Mouse (Mus musculus) hindbrain, embryonic 14.5 days (tissue): Measurements from ENCODE around the gene Agmat. TPM values are rescaled to one million over a fixed set of nuclear protein-coding genes. Genes with fewer than 3 reads are reported as not detected.
A peak's percentile ranks its signal among the peaks of the same experiment; 100 is the strongest.

Experiments used
- ATAC-seq: fragments of 200-750 bp; cut with Nextera tagmentation; 2 replicates; pipeline ENCODE4 v1.8.0; 2017; ENCODE audit warnings: moderate number of reproducible peaks, mild to moderate bottlenecking, moderate TSS enrichment, moderate library complexity; ENCODE audit not compliant: low FRiP score
- DNase-seq: peaks from one replicate; pipeline ENCODE4 v3.0.0-alpha.2; 2015; ENCODE audit warnings: low spot score
- H3K27ac ChIP-seq: fragments of 300-500 bp; sonication (generic); 2 replicates; pipeline ENCODE4 v1.5.1; 2014; ENCODE audit warnings: mild to moderate bottlenecking, moderate library complexity
- H3K27me3 ChIP-seq: fragments of 300-500 bp; sonication (generic); 2 replicates; pipeline ENCODE4 v1.6.1; 2014; ENCODE audit warnings: mild to moderate bottlenecking, low read length, mixed read lengths; ENCODE audit not compliant: control insufficient read depth, insufficient read depth
- H3K36me3 ChIP-seq: fragments of 300-500 bp; sonication (generic); replicated peaks from 2 replicates; pipeline ENCODE4 v1.6.1; 2014; ENCODE audit not compliant: control insufficient read depth, insufficient read depth
- H3K4me1 ChIP-seq: fragments of 300-500 bp; sonication (generic); replicated peaks from 2 replicates; pipeline ENCODE4 v1.6.1; 2014; ENCODE audit warnings: antibody characterized with exemption, low read length, mixed read lengths; ENCODE audit not compliant: control insufficient read depth, insufficient read depth
- H3K4me2 ChIP-seq: fragments of 300-500 bp; sonication (generic); replicated peaks from 2 replicates; pipeline ENCODE4 v1.6.1; 2014; ENCODE audit warnings: mild to moderate bottlenecking, moderate library complexity
- H3K4me3 ChIP-seq: fragments of 300-500 bp; sonication (generic); replicated peaks from 2 replicates; pipeline ENCODE4 v1.5.1; 2014; ENCODE audit warnings: mild to moderate bottlenecking, low read length
- H3K9ac ChIP-seq: fragments of 300-500 bp; sonication (generic); 2 replicates; pipeline ENCODE4 v1.6.1; 2014
- H3K9me3 ChIP-seq: fragments of 300-500 bp; sonication (generic); 2 replicates; pipeline ENCODE4 v1.6.1; 2016; ENCODE audit warnings: low read length; ENCODE audit not compliant: control insufficient read depth
- WGBS: fragments of 180-500 bp; shearing (Covaris S2); extraction: QIAGEN DNeasy Blood & Tissue Kit; methylation state at CpG from one replicate; pipeline ENCODE4 v1.1.7; 2014; 5-methylcytosine and 5-hydroxymethylcytosine counted together
- polyA plus RNA-seq: library from polyadenylated mRNA; unstranded; fragments of >200 nt; fragmentation: Nextera tagmentation; extraction: Ambion mirVana; gene quantifications from 2 replicates; pipeline ENCODE4 v1.2.1, GENCODE M21; 2014

The Agmat gene
- polyA plus RNA-seq, 1 experiment from 2014 or later = 0.23 TPM

DNA sequence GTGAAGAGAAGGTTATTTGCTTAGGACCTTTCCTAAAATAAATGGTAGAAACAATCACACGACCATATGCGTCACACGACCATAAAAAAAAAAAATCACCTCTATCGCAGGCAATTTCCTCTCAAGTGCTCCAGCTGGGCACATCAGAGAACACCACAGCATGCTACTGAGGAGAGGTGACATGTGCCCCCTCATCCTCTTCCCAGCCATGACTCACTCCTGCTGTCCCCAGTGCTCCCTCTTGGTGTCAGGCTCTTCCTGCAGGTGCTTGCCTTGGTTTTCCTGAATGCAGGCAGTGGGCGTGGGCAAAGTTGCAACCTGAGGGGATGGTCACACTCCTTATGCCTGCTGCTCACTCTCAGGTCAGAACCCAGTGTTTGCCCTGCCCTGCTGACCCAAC, 38.4 kb downstream of the Agmat start:
- H3K4me2 ChIP-seq = no peak overlapping the region
- ATAC-seq (no peak), DNase-seq (no peak)
- no peak overlapping the region for H3K27ac ChIP-seq
- no peak overlapping the region for H3K4me3 ChIP-seq
- no peaks in the 10 kb centered on the region for H3K9me3 ChIP-seq
- WGBS = 86% methylated on average over 5 of the region's 5 CpGs
- peaks cover 62% of the 10 kb centered on the region for H3K36me3 ChIP-seq
- H3K4me1 ChIP-seq = peaks cover 4% of the 10 kb centered on the region
- no peaks in the 10 kb centered on the region for H3K27me3 ChIP-seq
- H3K9ac ChIP-seq = no peak overlapping the region

DNA sequence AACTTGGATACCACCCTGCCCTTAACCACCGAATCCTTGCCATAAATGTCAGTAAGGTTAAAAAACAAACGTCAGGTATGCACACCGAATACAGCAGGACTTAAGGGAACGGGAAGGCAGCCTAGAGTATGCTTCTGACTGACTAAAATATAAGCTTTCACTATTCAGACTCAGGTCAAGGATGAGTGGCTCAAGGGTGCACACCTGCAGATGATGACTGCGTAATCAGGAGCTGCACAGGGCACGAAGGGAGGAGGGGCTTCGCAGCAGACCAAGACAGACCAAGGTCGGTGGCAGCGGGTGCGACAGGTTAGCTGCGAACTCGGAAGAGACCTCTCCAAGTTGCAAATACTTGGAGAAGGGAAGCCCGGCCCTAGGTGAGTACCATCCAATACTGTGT, 39.7 kb downstream of the Agmat start:
- Histone ChIP-seq H3K27me3 (no peaks in the 10 kb centered on the region), H3K9ac (no peak overlapping the region), H3K9me3 (no peaks in the 10 kb centered on the region), H3K36me3 (peaks cover 49% of the 10 kb centered on the region), H3K4me2 (no peak overlapping the region), H3K4me3 (no peak overlapping the region), H3K27ac (no peak overlapping the region), H3K4me1 (peaks cover 7% of the 10 kb centered on the region)
- ATAC-seq (no peak), DNase-seq (no peak)
- 95% methylated on average over 13 of the region's 13 CpGs for WGBS

GRCm38 (mm10) chr4:141787046-141787445, 40.6 kb downstream of the Agmat start:
- Histone ChIP-seq H3K27ac (no peak overlapping the region), H3K36me3 (peaks cover 40% of the 10 kb centered on the region), H3K9me3 (no peaks in the 10 kb centered on the region), H3K4me2 (no peak overlapping the region), H3K4me3 (no peak overlapping the region), H3K9ac (no peak overlapping the region), H3K27me3 (no peaks in the 10 kb centered on the region), H3K4me1 (peaks cover 7% of the 10 kb centered on the region)
- 78% methylated on average over 6 of the region's 6 CpGs for WGBS
- no peak for DNase-seq
- no peak for ATAC-seq

- WGBS = 94% methylated on average over 7 of the region's 7 CpGs
- no peak overlapping the region for H3K27ac ChIP-seq
Observed at GRCm38 (mm10) chr4:141787462-141787861, 41.0 kb downstream of the Agmat start.

DNA sequence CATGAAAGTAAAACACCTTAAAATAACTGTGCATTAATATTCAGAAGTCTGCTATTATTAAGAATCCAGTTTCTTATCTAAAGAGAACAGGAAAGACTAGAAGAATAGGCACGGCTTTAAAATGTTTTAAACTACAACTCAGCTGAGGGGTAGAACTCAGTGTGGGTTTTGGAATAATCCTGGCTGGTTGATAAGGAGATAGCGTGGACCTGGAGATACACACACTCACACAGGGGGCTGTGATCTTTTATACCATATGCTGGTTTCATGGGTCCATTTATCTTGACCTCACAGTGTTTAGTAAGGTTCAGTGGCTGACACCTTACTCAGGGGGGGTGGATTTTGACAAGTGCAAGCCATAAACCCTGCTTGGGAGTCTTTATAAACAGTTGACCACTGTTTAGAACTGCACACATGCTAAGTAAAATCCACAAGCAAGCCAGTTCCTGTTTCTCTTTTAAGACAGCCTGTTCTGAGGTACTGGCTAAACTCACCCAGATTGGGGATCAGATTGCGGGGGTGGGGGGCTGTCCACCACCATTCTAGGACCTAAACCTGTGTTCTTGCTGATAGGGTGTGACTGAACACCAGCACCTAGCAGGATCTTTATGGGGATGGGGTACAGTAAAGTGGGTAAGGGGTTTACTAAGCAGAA, 43.2 kb downstream of the Agmat start:
- Histone ChIP-seq H3K4me3 (peak overlapping the region; percentile 98), H3K4me1 (peaks cover 13% of the 10 kb centered on the region), H3K4me2 (peak overlapping the region; percentile 66), H3K9me3 (no peaks in the 10 kb centered on the region), H3K27me3 (no peaks in the 10 kb centered on the region), H3K36me3 (peaks cover 14% of the 10 kb centered on the region), H3K27ac (peak overlapping the region; percentile 83; the same call in 1 of the 2 replicates), H3K9ac (peak overlapping the region; percentile 99)
- DNase-seq (no peak), ATAC-seq (no peak)
- 60% methylated on average over 3 of the region's 3 CpGs for WGBS

More at GRCm38 (mm10) chr4:141787462-141787861, 41.0 kb downstream of the Agmat start:
- Histone ChIP-seq H3K9me3 (no peaks in the 10 kb centered on the region), H3K4me2 (no peak overlapping the region), H3K36me3 (peaks cover 35% of the 10 kb centered on the region), H3K9ac (no peak overlapping the region), H3K4me1 (peaks cover 7% of the 10 kb centered on the region), H3K27me3 (no peaks in the 10 kb centered on the region), H3K4me3 (no peak overlapping the region)
- ATAC-seq (no peak), DNase-seq (no peak)

- peak within 1 kb of the TSS; percentile 66 for H3K4me2 ChIP-seq
- peak; percentile 99 for DNase-seq
- peak within 1 kb of the TSS; percentile 99 for H3K9ac ChIP-seq
- H3K27me3 ChIP-seq = no peaks in the 10 kb centered on the region
- ATAC-seq = peak; percentile 92
- peak within 1 kb of the TSS; percentile 83 for H3K27ac ChIP-seq
- H3K4me3 ChIP-seq = peak within 1 kb of the TSS; percentile 98
- H3K4me1 ChIP-seq = peaks cover 21% of the 10 kb centered on the region
- H3K9me3 ChIP-seq = no peaks in the 10 kb centered on the region
- WGBS = under 1% methylated on average over 41 of the region's 42 CpGs
- H3K36me3 ChIP-seq = peaks cover 14% of the 10 kb centered on the region
Observed at GRCm38 (mm10) chr4:141790524-141790990, 44.1 kb downstream of the Agmat start, which contains the start of gene Dnajc16. Gene Dnajc16, minus strand, starts transcription at chr4:141790931.

GRCm38 (mm10) chr4:141791486-141791885, 45.0 kb downstream of the Agmat start:
- no peak for ATAC-seq
- H3K9me3 ChIP-seq = no peaks in the 10 kb centered on the region
- 0 out of 2 replicates have a peak overlapping the region, but pooled peaks have one; percentile 83 for H3K27ac ChIP-seq
- 92% methylated on average over 7 of the region's 7 CpGs for WGBS
- H3K4me2 ChIP-seq = 0 out of 2 replicates have a peak overlapping the region, but pooled peaks have one; percentile 66
- peaks cover 14% of the 10 kb centered on the region for H3K36me3 ChIP-seq
- H3K9ac ChIP-seq = no peak overlapping the region
- no peaks in the 10 kb centered on the region for H3K27me3 ChIP-seq
- DNase-seq = no peak
- no peak overlapping the region for H3K4me3 ChIP-seq
- peaks cover 21% of the 10 kb centered on the region for H3K4me1 ChIP-seq

GRCm38 (mm10) chr4:141791951-141792350, 45.5 kb downstream of the Agmat start:
- Histone ChIP-seq H3K9me3 (no peaks in the 10 kb centered on the region), H3K27me3 (no peaks in the 10 kb centered on the region), H3K4me1 (peaks cover 21% of the 10 kb centered on the region), H3K4me3 (no peak overlapping the region), H3K9ac (no peak overlapping the region), H3K36me3 (peaks cover 16% of the 10 kb centered on the region), H3K27ac (no peak overlapping the region), H3K4me2 (no peak overlapping the region)
- DNase-seq (no peak), ATAC-seq (no peak)
- 89% methylated on average over 8 of the region's 8 CpGs for WGBS

- Histone ChIP-seq H3K4me3 (peak overlapping the region; percentile 77), H3K36me3 (peaks cover 21% of the 10 kb centered on the region), H3K4me1 (peaks cover 21% of the 10 kb centered on the region), H3K9me3 (no peaks in the 10 kb centered on the region), H3K4me2 (peak overlapping the region; percentile 69), H3K27me3 (no peaks in the 10 kb centered on the region), H3K27ac (peak overlapping the region; percentile 92), H3K9ac (peak overlapping the region; percentile 71)
- no peak for ATAC-seq
- WGBS = 10% methylated on average over 10 of the region's 10 CpGs
- peak; percentile 31 for DNase-seq
Observed at GRCm38 (mm10) chr4:141792554-141793281, 46.2 kb downstream of the Agmat start.
